Mouse (Mus musculus) kidney, adult 9 months (tissue): Measurements from ENCODE around the gene Dmrta2.

ENCODE experiments used
- DNase-seq: peaks from one replicate; pipeline ENCODE4 v3.0.0; 2022

The Dmrta2 gene

GRCm38 (mm10) chr4:110021956-110022625 is 44.2 kb downstream of the Dmrta2 start:
- peak; percentile 71 for DNase-seq

- DNase-seq = peak; percentile 26
Observed at GRCm38 (mm10) chr4:110028461-110029188, 50.8 kb downstream of the Dmrta2 start.

DNA sequence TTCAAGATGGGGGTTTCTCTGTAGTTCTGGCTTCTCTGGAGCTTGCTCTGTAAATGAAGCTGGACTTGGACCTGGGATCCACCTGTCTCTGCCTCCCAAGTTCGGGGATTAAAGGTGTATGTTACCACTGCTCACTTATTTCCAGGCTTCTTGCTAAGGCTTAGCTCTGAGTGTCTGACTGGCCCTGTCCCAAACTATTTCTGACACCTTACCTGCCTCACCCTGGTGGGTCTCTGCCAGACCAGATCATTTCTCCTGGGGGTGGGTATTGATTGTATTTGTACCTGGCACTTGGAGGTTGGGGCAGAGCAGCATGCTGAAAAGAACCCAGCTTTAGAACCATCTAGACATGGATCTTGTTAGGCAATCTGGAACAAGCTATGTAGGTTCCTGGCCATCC is 51.6 kb downstream of the Dmrta2 start:
- DNase-seq = no peak
